Mouse (Mus musculus): ENCODE results near the gene Acss1. TPM values are rescaled to one million over a fixed set of nuclear protein-coding genes. Genes with fewer than 3 reads are reported as not detected.

The Acss1 gene
- polyA plus RNA-seq, 1 experiment from 2014 or later, result 22.2 TPM

GRCm38 (mm10) chr2:150637702-150638369 lies 30.5 kb downstream of the Acss1 start:
- H3K27ac ChIP-seq, result no peak overlapping the region
- no peaks in the 10 kb centered on the region for H3K27me3 ChIP-seq (ENCODE audit: insufficient read depth, low read length)
- H3K9me3 ChIP-seq (replicated peaks; ENCODE audit: low read length), result no peaks in the 10 kb centered on the region
- no peaks in the 10 kb centered on the region for H3K4me1 ChIP-seq (replicated peaks; ENCODE audit: insufficient read depth, low read length)
- WGBS, result 62% methylated on average over 6 of the region's 6 CpGs
- no peak overlapping the region for H3K4me2 ChIP-seq (ENCODE audit: low read length)
- ATAC-seq (replicated peaks; ENCODE audit: low FRiP score, low read depth) (no peak), DNase-seq (ENCODE audit: low spot score) (no peak)
- TF ChIP-seq CTCF (IDR thresholded peaks at IDR 0.05; ENCODE audit: low read depth), result no peak
- H3K9ac ChIP-seq (ENCODE audit: low read depth, low read length), result no peak overlapping the region
- no peaks in the 10 kb centered on the region for H3K36me3 ChIP-seq (ENCODE audit: insufficient read depth, low read length)
- no peak overlapping the region for H3K4me3 ChIP-seq (replicated peaks; ENCODE audit: low read depth, low read length)

DNA sequence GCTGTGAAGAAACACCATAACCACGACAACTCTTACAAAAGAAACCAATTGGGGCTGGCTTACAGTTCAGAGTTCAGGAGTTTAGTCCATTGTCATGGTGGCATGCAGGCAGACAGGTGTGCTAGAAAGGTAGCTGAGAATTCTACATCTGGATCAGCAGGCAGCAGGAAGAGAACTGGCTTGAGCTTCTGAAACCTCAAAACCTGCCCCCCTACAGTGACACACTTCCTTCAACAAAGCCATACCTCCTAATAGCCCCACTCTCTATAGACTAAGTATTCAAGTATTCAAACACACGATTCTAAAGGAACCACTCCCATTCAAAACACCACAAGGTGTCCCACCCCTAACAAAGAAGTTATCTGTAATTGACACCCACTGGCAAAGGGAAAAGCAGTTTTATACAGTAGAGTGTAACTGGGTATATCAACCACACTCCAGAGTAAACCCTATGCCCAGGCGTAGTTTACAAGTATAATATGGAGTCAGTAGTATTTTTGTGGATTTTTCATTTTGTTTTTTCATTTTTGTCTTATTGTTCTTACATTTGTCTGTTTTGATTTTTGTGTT lies 32.3 kb downstream of the Acss1 start:
- no peaks in the 10 kb centered on the region for H3K27me3 ChIP-seq (ENCODE audit: insufficient read depth, low read length)
- TF ChIP-seq CTCF (IDR thresholded peaks at IDR 0.05; ENCODE audit: low read depth), result no peak
- no peak overlapping the region for H3K4me3 ChIP-seq (replicated peaks; ENCODE audit: low read depth, low read length)
- 78% methylated on average over 3 of the region's 3 CpGs for WGBS
- no peaks in the 10 kb centered on the region for H3K4me1 ChIP-seq (replicated peaks; ENCODE audit: insufficient read depth, low read length)
- DNase-seq (ENCODE audit: low spot score) (no peak), ATAC-seq (replicated peaks; ENCODE audit: low FRiP score, low read depth) (no peak)
- H3K9ac ChIP-seq (ENCODE audit: low read depth, low read length), result no peak overlapping the region
- no peak overlapping the region for H3K4me2 ChIP-seq (ENCODE audit: low read length)
- no peaks in the 10 kb centered on the region for H3K36me3 ChIP-seq (ENCODE audit: insufficient read depth, low read length)
- H3K27ac ChIP-seq, result no peak overlapping the region
- H3K9me3 ChIP-seq (replicated peaks; ENCODE audit: low read length), result no peaks in the 10 kb centered on the region

- Histone ChIP-seq H3K9ac (ENCODE audit: low read depth, low read length) (no peak overlapping the region), H3K4me1 (replicated peaks; ENCODE audit: insufficient read depth, low read length) (no peaks in the 10 kb centered on the region), H3K4me2 (ENCODE audit: low read length) (no peak overlapping the region), H3K36me3 (ENCODE audit: insufficient read depth, low read length) (no peaks in the 10 kb centered on the region), H3K4me3 (replicated peaks; ENCODE audit: low read depth, low read length) (no peak overlapping the region), H3K27ac (no peak overlapping the region), H3K27me3 (ENCODE audit: insufficient read depth, low read length) (no peaks in the 10 kb centered on the region), H3K9me3 (replicated peaks; ENCODE audit: low read length) (no peaks in the 10 kb centered on the region)
- no peak for TF ChIP-seq CTCF (IDR thresholded peaks at IDR 0.05; ENCODE audit: low read depth)
- ATAC-seq (replicated peaks; ENCODE audit: low FRiP score, low read depth) (no peak), DNase-seq (ENCODE audit: low spot score) (no peak)
- 89% methylated on average over 4 of the region's 4 CpGs for WGBS
These were observed 39.0 kb downstream of the Acss1 start for GRCm38 (mm10) chr2:150629255-150629654.

DNA sequence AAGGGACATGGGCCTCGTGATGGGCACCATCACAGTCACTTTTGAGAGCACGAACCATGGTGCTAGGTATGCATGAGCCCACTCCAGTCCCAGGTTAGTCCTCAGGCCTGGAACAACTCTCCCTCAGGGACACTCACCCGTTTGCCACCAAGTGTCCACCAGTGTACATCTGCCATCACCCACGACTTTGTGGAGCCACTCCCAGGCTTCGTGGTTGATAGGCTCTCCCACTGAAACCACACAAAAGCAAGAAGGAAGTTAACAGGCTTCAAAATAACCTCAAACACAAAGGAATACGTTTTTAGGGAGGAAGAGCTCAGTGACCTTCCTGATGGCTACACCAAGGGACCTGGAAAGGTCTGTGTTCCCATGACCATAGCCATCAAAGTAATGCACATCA lies 41.2 kb downstream of the Acss1 start:
- WGBS, result 61% methylated on average over 6 of the region's 6 CpGs
- no peak overlapping the region for H3K27ac ChIP-seq
- no peak for DNase-seq (ENCODE audit: low spot score)
- no peak overlapping the region for H3K4me2 ChIP-seq (ENCODE audit: low read length)
- no peak for TF ChIP-seq CTCF (IDR thresholded peaks at IDR 0.05; ENCODE audit: low read depth)
- H3K9me3 ChIP-seq (replicated peaks; ENCODE audit: low read length), result no peaks in the 10 kb centered on the region
- no peaks in the 10 kb centered on the region for H3K27me3 ChIP-seq (ENCODE audit: insufficient read depth, low read length)
- H3K4me1 ChIP-seq (replicated peaks; ENCODE audit: insufficient read depth, low read length), result no peaks in the 10 kb centered on the region
- no peaks in the 10 kb centered on the region for H3K36me3 ChIP-seq (ENCODE audit: insufficient read depth, low read length)
- H3K4me3 ChIP-seq (replicated peaks; ENCODE audit: low read depth, low read length), result no peak overlapping the region
- ATAC-seq (replicated peaks; ENCODE audit: low FRiP score, low read depth), result no peak
- H3K9ac ChIP-seq (ENCODE audit: low read depth, low read length), result no peak overlapping the region

DNA sequence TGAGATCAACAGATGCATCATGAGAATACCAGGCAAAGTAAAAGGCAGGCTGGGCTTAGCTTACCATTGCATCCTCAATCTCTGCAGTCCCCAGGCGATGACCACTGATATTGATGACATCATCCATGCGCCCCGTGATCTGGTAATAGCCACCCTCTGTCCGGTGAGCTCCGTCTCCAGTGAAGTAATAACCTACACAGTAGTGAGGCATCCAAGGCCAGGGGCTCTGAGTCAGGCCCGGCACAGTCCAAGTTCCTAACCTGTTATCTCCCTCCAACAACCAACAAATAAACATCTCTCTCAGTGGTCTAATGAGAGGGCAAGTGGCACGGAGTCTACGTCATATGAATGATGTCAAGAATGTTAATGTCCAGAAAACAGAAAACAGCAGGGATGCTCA lies 43.4 kb downstream of the Acss1 start:
- no peak for TF ChIP-seq CTCF (IDR thresholded peaks at IDR 0.05; ENCODE audit: low read depth)
- H3K4me3 ChIP-seq (replicated peaks; ENCODE audit: low read depth, low read length), result no peak overlapping the region
- H3K4me1 ChIP-seq (replicated peaks; ENCODE audit: insufficient read depth, low read length), result no peaks in the 10 kb centered on the region
- DNase-seq (ENCODE audit: low spot score) (no peak), ATAC-seq (replicated peaks; ENCODE audit: low FRiP score, low read depth) (no peak)
- WGBS, result 91% methylated on average over 8 of the region's 8 CpGs
- H3K9ac ChIP-seq (ENCODE audit: low read depth, low read length), result no peak overlapping the region
- H3K27me3 ChIP-seq (ENCODE audit: insufficient read depth, low read length), result no peaks in the 10 kb centered on the region
- H3K9me3 ChIP-seq (replicated peaks; ENCODE audit: low read length), result no peaks in the 10 kb centered on the region
- H3K36me3 ChIP-seq (ENCODE audit: insufficient read depth, low read length), result no peaks in the 10 kb centered on the region
- H3K4me2 ChIP-seq (ENCODE audit: low read length), result no peak overlapping the region
- no peak overlapping the region for H3K27ac ChIP-seq

GRCm38 (mm10) chr2:150623957-150624356 lies 44.3 kb downstream of the Acss1 start:
- Histone ChIP-seq H3K4me1 (replicated peaks; ENCODE audit: insufficient read depth, low read length) (no peaks in the 10 kb centered on the region), H3K4me3 (replicated peaks; ENCODE audit: low read depth, low read length) (no peak overlapping the region), H3K36me3 (ENCODE audit: insufficient read depth, low read length) (no peaks in the 10 kb centered on the region), H3K4me2 (ENCODE audit: low read length) (no peak overlapping the region), H3K27me3 (ENCODE audit: insufficient read depth, low read length) (no peaks in the 10 kb centered on the region), H3K27ac (no peak overlapping the region), H3K9ac (ENCODE audit: low read depth, low read length) (no peak overlapping the region), H3K9me3 (replicated peaks; ENCODE audit: low read length) (no peaks in the 10 kb centered on the region)
- 83% methylated on average over 3 of the region's 3 CpGs for WGBS
- DNase-seq (ENCODE audit: low spot score) (no peak), ATAC-seq (replicated peaks; ENCODE audit: low FRiP score, low read depth) (no peak)
- no peak for TF ChIP-seq CTCF (IDR thresholded peaks at IDR 0.05; ENCODE audit: low read depth)
